Comparison of ENCODE assay signal across 8 mouse cellular contexts in genomic region chr4:108031502-108032351, GRCm38 (mm10).
DNase-seq lines count a peak whose midpoint lies in the region; ATAC-seq and TF ChIP-seq lines count a peak whose summit lies in the region.

No protein-coding gene starts in this region.

- no peaks in the 10 kb centered on the region for H3K36me3 ChIP-seq in megakaryocyte, embryonic 14.5 days (replicated peaks; ENCODE audit: low read length)
- H3K36me3 ChIP-seq in embryonic facial prominence, embryonic 13.5 days = no peaks in the 10 kb centered on the region
- no peaks in the 10 kb centered on the region for H3K36me3 ChIP-seq in heart, embryonic 12.5 days
- no peaks in the 10 kb centered on the region for H3K36me3 ChIP-seq in kidney, embryonic 15.5 days
- H3K36me3 ChIP-seq in lung, embryonic 14.5 days (ENCODE audit: insufficient read depth) = no peaks in the 10 kb centered on the region

- WGBS in embryonic facial prominence, embryonic 13.5 days = under 1% methylated on average over 76 of the region's 86 CpGs
- WGBS in heart, embryonic 12.5 days = under 1% methylated on average over 79 of the region's 86 CpGs
- WGBS in kidney, embryonic 15.5 days = under 1% methylated on average over 67 of the region's 86 CpGs
- under 1% methylated on average over 84 of the region's 86 CpGs for WGBS in lung, embryonic 14.5 days

- peak overlapping the region; percentile 90 for H3K4me2 ChIP-seq in embryonic facial prominence, embryonic 13.5 days
- peak overlapping the region; percentile 96 for H3K4me2 ChIP-seq in heart, embryonic 12.5 days
- peak overlapping the region; percentile 97 for H3K4me2 ChIP-seq in kidney, embryonic 15.5 days
- H3K4me2 ChIP-seq in lung, embryonic 14.5 days = peak overlapping the region; percentile 99

- peak; percentile 64 for DNase-seq in lung, embryonic 14.5 days
- peak; percentile 39 for DNase-seq in ovary, postnatal 14 days (ENCODE audit: low spot score)
- no peak for DNase-seq in c-Kit-positive CD71-positive TER-119-positive erythroid progenitor cells, embryonic 14.5 days (ENCODE audit: low spot score)

- H3K9me3 ChIP-seq in megakaryocyte, embryonic 14.5 days = no peaks in the 10 kb centered on the region
- no peaks in the 10 kb centered on the region for H3K9me3 ChIP-seq in embryonic facial prominence, embryonic 13.5 days
- no peaks in the 10 kb centered on the region for H3K9me3 ChIP-seq in heart, embryonic 12.5 days (replicated peaks)
- no peaks in the 10 kb centered on the region for H3K9me3 ChIP-seq in kidney, embryonic 15.5 days (replicated peaks)
- no peaks in the 10 kb centered on the region for H3K9me3 ChIP-seq in lung, embryonic 14.5 days (ENCODE audit: low read depth, low read length)

- no peak overlapping the region for H3K27ac ChIP-seq in embryonic facial prominence, embryonic 13.5 days
- no peak overlapping the region for H3K27ac ChIP-seq in heart, embryonic 12.5 days (ENCODE audit: poor library complexity, severe bottlenecking)
- H3K27ac ChIP-seq in kidney, embryonic 15.5 days = no peak overlapping the region
- no peak overlapping the region for H3K27ac ChIP-seq in lung, embryonic 14.5 days (ENCODE audit: low read depth)

- no peak for TF ChIP-seq CTCF in lung, embryonic 14.5 days (IDR thresholded peaks at IDR 0.05; ENCODE audit: low read depth)

- peak overlapping the region; percentile 90 for H3K4me3 ChIP-seq in megakaryocyte, embryonic 14.5 days (replicated peaks)
- H3K4me3 ChIP-seq in embryonic facial prominence, embryonic 13.5 days = peak overlapping the region; percentile 67
- H3K4me3 ChIP-seq in heart, embryonic 12.5 days = peak overlapping the region; percentile 67
- peak overlapping the region; percentile 64 for H3K4me3 ChIP-seq in kidney, embryonic 15.5 days (replicated peaks)
- peak overlapping the region; percentile 62 for H3K4me3 ChIP-seq in lung, embryonic 14.5 days (ENCODE audit: low read depth, low read length)

- H3K27me3 ChIP-seq in megakaryocyte, embryonic 14.5 days (replicated peaks) = peaks cover 85% of the 10 kb centered on the region
- peaks cover 48% of the 10 kb centered on the region for H3K27me3 ChIP-seq in embryonic facial prominence, embryonic 13.5 days
- H3K27me3 ChIP-seq in heart, embryonic 12.5 days (replicated peaks) = peaks cover 70% of the 10 kb centered on the region
- H3K27me3 ChIP-seq in kidney, embryonic 15.5 days = peaks cover 52% of the 10 kb centered on the region
- peaks cover 42% of the 10 kb centered on the region for H3K27me3 ChIP-seq in lung, embryonic 14.5 days (ENCODE audit: insufficient read depth, low read length)

- peaks cover 17% of the 10 kb centered on the region for H3K4me1 ChIP-seq in megakaryocyte, embryonic 14.5 days
- peaks cover 20% of the 10 kb centered on the region for H3K4me1 ChIP-seq in embryonic facial prominence, embryonic 13.5 days
- peaks cover 24% of the 10 kb centered on the region for H3K4me1 ChIP-seq in heart, embryonic 12.5 days (replicated peaks)
- peaks cover 22% of the 10 kb centered on the region for H3K4me1 ChIP-seq in kidney, embryonic 15.5 days
- H3K4me1 ChIP-seq in lung, embryonic 14.5 days (ENCODE audit: insufficient read depth) = no peaks in the 10 kb centered on the region

- peak overlapping the region; percentile 78 for H3K9ac ChIP-seq in embryonic facial prominence, embryonic 13.5 days
- peak overlapping the region; percentile 51 for H3K9ac ChIP-seq in heart, embryonic 12.5 days
- peak overlapping the region; percentile 29 for H3K9ac ChIP-seq in kidney, embryonic 15.5 days
- H3K9ac ChIP-seq in lung, embryonic 14.5 days = peak overlapping the region; percentile 46

- no peak for ATAC-seq in megakaryocyte, adult 5-6 weeks (ENCODE audit: poor library complexity, severe bottlenecking)
- 0 out of 2 replicates have a peak, but pooled peaks have one; percentile 29 for ATAC-seq in embryonic facial prominence, embryonic 13.5 days (ENCODE audit: insufficient number of reproducible peaks, insufficient read depth, low FRiP score, low TSS enrichment, low read depth)
- 0 out of 2 replicates have a peak, but pooled peaks have one; percentile 20 for ATAC-seq in heart, embryonic 12.5 days (ENCODE audit: insufficient number of reproducible peaks, low FRiP score)
- ATAC-seq in kidney, embryonic 15.5 days (replicated peaks; ENCODE audit: low FRiP score) = no peak
- ATAC-seq in lung, embryonic 14.5 days (ENCODE audit: insufficient read depth) = peak; percentile 35; the same call in 1 of the 2 replicates

Comparison
In these comparisons a context has a peak if more than half of its experiments do, and no peak if none do; other contexts are left out.
1. ATAC-seq: peak in embryonic facial prominence, embryonic 13.5 days (single experiment), heart, embryonic 12.5 days (single experiment) and lung, embryonic 14.5 days (single experiment); none in megakaryocyte, adult 5-6 weeks (single experiment) and kidney, embryonic 15.5 days (single experiment).
2. Peak in every context shown above with its lines, with median percentiles within 50 percentile points of each other: H3K4me3 ChIP-seq, H3K4me2 ChIP-seq and H3K9ac ChIP-seq.